Mouse (Mus musculus): ENCODE results near the gene Dcp1b. TPM values are rescaled to one million over a fixed set of nuclear protein-coding genes. Genes with fewer than 3 reads are reported as not detected.
"Not testable (repeated sequence)": the region's sequence is repeated elsewhere in the genome, so short reads cannot be mapped to it uniquely, and the experiment has no call there.

Gene Dcp1b
- total RNA-seq, 1 experiment: 2.5 TPM

DNA sequence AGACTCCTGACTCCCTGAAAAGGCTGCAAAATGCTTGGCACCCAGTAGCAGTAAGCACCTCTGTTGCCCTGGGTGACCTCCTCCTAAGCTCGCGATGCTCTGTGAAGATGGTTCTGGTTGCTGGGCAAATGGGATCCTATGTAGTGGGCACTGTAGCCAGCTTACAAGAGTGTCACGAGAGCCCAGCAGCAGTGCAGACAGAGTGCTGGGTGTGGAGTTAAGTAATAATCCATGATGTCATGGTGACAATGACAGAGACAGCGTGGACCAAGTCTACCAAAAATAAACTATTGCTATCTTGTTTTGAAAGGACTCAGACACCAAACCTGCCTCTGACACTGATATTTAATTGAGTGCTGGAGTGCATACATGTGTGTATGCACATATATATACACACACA is 26.5 kb downstream of the Dcp1b start:
- in situ Hi-C loops (cut with MboI; ENCODE audit: low sequenced_read_pairs in 2 of 2, unreplicated experiment in 2 of 2): no loop called here
- TF ChIP-seq ZC3H11A (IDR thresholded peaks at IDR 0.05; ENCODE audit: borderline replicate concordance, low read depth, low read length): no peak
- no peak for TF ChIP-seq HCFC1 (IDR thresholded peaks at IDR 0.05; ENCODE audit: borderline replicate concordance, insufficient read depth, low read length)
- no peak for TF ChIP-seq CHD2 (IDR thresholded peaks at IDR 0.05; ENCODE audit: low read depth, low read length)
- TF ChIP-seq ZNF384 (IDR thresholded peaks at IDR 0.05; ENCODE audit: low read depth, low read length): no peak
- TF ChIP-seq MAFK (IDR thresholded peaks at IDR 0.05; ENCODE audit: insufficient read depth, low read depth, low read length): no peak
- no peak overlapping the region for H3K27ac ChIP-seq (ENCODE audit: insufficient read depth, low read depth, low read length, poor library complexity, severe bottlenecking)
- DNase-seq (ENCODE audit: low read depth, low spot score): no peak
- peaks cover 1 to 10% of the 10 kb centered on the region in 2 experiments; a peak in 2 of 4 replicates for H3K4me1 ChIP-seq (ENCODE audit: control insufficient read depth in 2 of 2, insufficient read depth in 2 of 2, low read length in 2 of 2, poor library complexity in 1 of 2)
- peaks cover 2% of the 10 kb centered on the region; the same call in 1 of the 2 replicates for H3K36me3 ChIP-seq (ENCODE audit: control insufficient read depth, insufficient read depth, low read length, poor library complexity, severe bottlenecking)
- no peak overlapping the region for H3K4me3 ChIP-seq (ENCODE audit: insufficient read depth in 1 of 2, low read depth in 1 of 2, low read length in 2 of 2, poor library complexity in 1 of 2, severe bottlenecking in 1 of 2)
- H3K9me3 ChIP-seq (ENCODE audit: control insufficient read depth, insufficient read depth, low read depth, low read length): no peaks in the 10 kb centered on the region
- H3K9ac ChIP-seq (ENCODE audit: insufficient read depth, low read depth, low read length, poor library complexity, severe bottlenecking): no peak overlapping the region

DNA sequence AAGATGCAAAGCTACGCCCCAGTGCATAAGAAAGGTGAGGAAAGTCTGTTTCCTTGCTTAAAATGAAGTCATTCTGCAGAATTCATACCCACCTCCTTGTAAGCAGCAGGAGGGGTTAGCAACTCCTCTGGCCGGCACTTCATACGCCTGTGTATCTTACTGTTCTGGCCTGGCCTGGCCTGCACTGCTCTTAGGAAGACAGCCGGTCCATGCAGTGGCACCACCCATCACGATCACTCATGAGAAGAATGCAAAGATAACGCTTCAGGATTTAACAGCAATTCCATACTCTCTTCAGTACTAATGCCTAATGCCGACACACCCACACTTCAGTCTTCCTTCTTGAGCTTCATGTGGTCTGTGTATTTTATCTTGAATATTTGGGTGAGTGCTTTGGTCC is 29.2 kb downstream of the Dcp1b start:
- in situ Hi-C loops (cut with MboI; ENCODE audit: low sequenced_read_pairs in 2 of 2, unreplicated experiment in 2 of 2): no loop called here
- Histone ChIP-seq H3K27ac (ENCODE audit: insufficient read depth, low read depth, low read length, poor library complexity, severe bottlenecking) (no peak overlapping the region), H3K36me3 (ENCODE audit: control insufficient read depth, insufficient read depth, low read length, poor library complexity, severe bottlenecking) (peaks cover 2% of the 10 kb centered on the region; the same call in 1 of the 2 replicates), H3K9ac (ENCODE audit: insufficient read depth, low read depth, low read length, poor library complexity, severe bottlenecking) (no peak overlapping the region), H3K9me3 (ENCODE audit: control insufficient read depth, insufficient read depth, low read depth, low read length) (no peaks in the 10 kb centered on the region), H3K4me3 (ENCODE audit: insufficient read depth in 1 of 2, low read depth in 1 of 2, low read length in 2 of 2, poor library complexity in 1 of 2, severe bottlenecking in 1 of 2) (no peak overlapping the region), H3K4me1 (ENCODE audit: control insufficient read depth in 2 of 2, insufficient read depth in 2 of 2, low read length in 2 of 2, poor library complexity in 1 of 2) (peaks cover 0 to 10% of the 10 kb centered on the region in 2 experiments; a peak in 1 of 4 replicates)
- TF ChIP-seq ZNF384 (IDR thresholded peaks at IDR 0.05; ENCODE audit: low read depth, low read length) (no peak), CHD2 (IDR thresholded peaks at IDR 0.05; ENCODE audit: low read depth, low read length) (no peak), MAFK (IDR thresholded peaks at IDR 0.05; ENCODE audit: insufficient read depth, low read depth, low read length) (no peak), ZC3H11A (IDR thresholded peaks at IDR 0.05; ENCODE audit: borderline replicate concordance, low read depth, low read length) (no peak), HCFC1 (IDR thresholded peaks at IDR 0.05; ENCODE audit: borderline replicate concordance, insufficient read depth, low read length) (no peak)
- DNase-seq (ENCODE audit: low read depth, low spot score): no peak

DNA sequence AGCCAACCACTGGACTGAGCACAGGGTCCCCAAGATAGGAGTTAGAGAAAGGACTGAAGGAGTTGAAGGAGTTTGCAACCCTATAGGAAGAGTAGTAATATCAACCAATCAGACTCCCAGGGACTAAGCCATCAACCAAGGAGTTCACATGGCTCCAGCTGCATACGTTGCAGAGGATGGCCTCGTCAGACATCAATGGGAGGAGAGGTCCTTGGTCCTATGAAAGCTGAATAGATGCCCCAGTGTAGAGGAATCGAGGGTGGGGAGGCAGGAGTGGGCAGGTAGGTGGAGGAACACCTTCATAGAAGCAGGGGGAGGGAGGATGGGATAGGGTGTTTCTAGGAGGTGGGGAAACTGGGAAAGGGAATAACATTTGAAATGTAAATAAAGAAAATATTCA is 29.9 kb downstream of the Dcp1b start:
- H3K4me3 ChIP-seq (ENCODE audit: insufficient read depth in 1 of 2, low read depth in 1 of 2, low read length in 2 of 2, poor library complexity in 1 of 2, severe bottlenecking in 1 of 2): no peak overlapping the region
- in situ Hi-C loops (cut with MboI; ENCODE audit: low sequenced_read_pairs in 2 of 2, unreplicated experiment in 2 of 2): no loop called here
- H3K36me3 ChIP-seq (ENCODE audit: control insufficient read depth, insufficient read depth, low read length, poor library complexity, severe bottlenecking): peaks cover 2% of the 10 kb centered on the region; the same call in 1 of the 2 replicates
- H3K4me1 ChIP-seq (ENCODE audit: control insufficient read depth in 2 of 2, insufficient read depth in 2 of 2, low read length in 2 of 2, poor library complexity in 1 of 2): peaks cover 0 to 6% of the 10 kb centered on the region in 2 experiments; a peak in 1 of 4 replicates
- no peak overlapping the region for H3K9ac ChIP-seq (ENCODE audit: insufficient read depth, low read depth, low read length, poor library complexity, severe bottlenecking)
- TF ChIP-seq ZC3H11A (IDR thresholded peaks at IDR 0.05; ENCODE audit: borderline replicate concordance, low read depth, low read length) (no peak), CHD2 (IDR thresholded peaks at IDR 0.05; ENCODE audit: low read depth, low read length) (no peak), ZNF384 (IDR thresholded peaks at IDR 0.05; ENCODE audit: low read depth, low read length) (no peak), MAFK (IDR thresholded peaks at IDR 0.05; ENCODE audit: insufficient read depth, low read depth, low read length) (no peak), HCFC1 (IDR thresholded peaks at IDR 0.05; ENCODE audit: borderline replicate concordance, insufficient read depth, low read length) (no peak)
- no peak for DNase-seq (ENCODE audit: low read depth, low spot score)
- H3K9me3 ChIP-seq (ENCODE audit: control insufficient read depth, insufficient read depth, low read depth, low read length): no peaks in the 10 kb centered on the region
- H3K27ac ChIP-seq (ENCODE audit: insufficient read depth, low read depth, low read length, poor library complexity, severe bottlenecking): no peak overlapping the region

DNA sequence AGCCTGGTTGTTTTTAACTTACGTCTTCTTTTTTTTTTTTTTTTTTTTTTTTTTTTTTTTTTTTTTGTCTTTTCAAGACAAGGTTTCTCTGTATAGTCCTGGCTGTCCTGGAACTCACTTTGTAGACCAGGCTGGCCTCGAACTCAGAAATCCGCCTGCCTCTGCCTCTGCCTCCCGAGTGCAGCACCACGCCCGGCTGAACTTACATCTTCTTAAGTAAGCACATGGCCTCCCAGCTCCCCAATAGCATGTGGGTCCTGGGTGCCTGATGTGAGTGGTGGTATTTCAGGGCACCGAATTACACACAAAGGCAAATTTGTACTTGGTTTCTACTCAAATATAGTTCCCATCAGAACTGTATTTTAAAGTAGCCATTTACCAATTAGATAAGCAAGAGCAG is 31.0 kb downstream of the Dcp1b start:
- H3K36me3 ChIP-seq (ENCODE audit: control insufficient read depth, insufficient read depth, low read length, poor library complexity, severe bottlenecking); H3K4me3 ChIP-seq (ENCODE audit: insufficient read depth in 1 of 2, low read depth in 1 of 2, low read length in 2 of 2, poor library complexity in 1 of 2, severe bottlenecking in 1 of 2); H3K4me1 ChIP-seq (ENCODE audit: control insufficient read depth in 2 of 2, insufficient read depth in 2 of 2, low read length in 2 of 2, poor library complexity in 1 of 2); DNase-seq (ENCODE audit: low read depth, low spot score); in situ Hi-C loops (cut with MboI; ENCODE audit: low sequenced_read_pairs in 2 of 2, unreplicated experiment in 2 of 2); H3K9ac ChIP-seq (ENCODE audit: insufficient read depth, low read depth, low read length, poor library complexity, severe bottlenecking); H3K9me3 ChIP-seq (ENCODE audit: control insufficient read depth, insufficient read depth, low read depth, low read length); H3K27ac ChIP-seq (ENCODE audit: insufficient read depth, low read depth, low read length, poor library complexity, severe bottlenecking): not testable (repeated sequence)

DNA sequence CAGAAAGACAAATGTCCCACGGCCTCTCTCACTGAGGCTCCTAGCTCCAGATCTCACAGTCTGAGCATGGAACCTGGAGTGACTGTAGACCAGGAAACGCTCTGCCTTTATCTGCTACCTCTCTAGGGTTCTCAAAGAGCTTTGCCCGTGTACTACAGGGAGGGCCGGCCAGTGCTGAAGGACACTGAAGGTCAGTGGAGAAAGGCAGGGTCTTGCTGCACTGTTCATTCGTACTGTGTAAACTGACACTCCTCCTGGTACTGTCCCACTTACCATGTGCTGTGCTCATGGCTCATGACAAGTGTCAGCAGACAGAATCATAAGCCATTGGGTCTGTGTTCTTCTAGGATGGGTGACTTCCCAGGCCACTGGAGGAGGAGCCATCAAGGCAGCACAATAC is 38.3 kb downstream of the Dcp1b start:
- peaks cover 5% of the 10 kb centered on the region; the same call in 1 of the 2 replicates for H3K36me3 ChIP-seq (ENCODE audit: control insufficient read depth, insufficient read depth, low read length, poor library complexity, severe bottlenecking)
- no peak overlapping the region for H3K4me3 ChIP-seq (ENCODE audit: insufficient read depth in 1 of 2, low read depth in 1 of 2, low read length in 2 of 2, poor library complexity in 1 of 2, severe bottlenecking in 1 of 2)
- no peak overlapping the region for H3K9ac ChIP-seq (ENCODE audit: insufficient read depth, low read depth, low read length, poor library complexity, severe bottlenecking)
- no peaks in the 10 kb centered on the region for H3K4me1 ChIP-seq (ENCODE audit: control insufficient read depth in 2 of 2, insufficient read depth in 2 of 2, low read length in 2 of 2, poor library complexity in 1 of 2)
- in situ Hi-C loops (cut with MboI; ENCODE audit: low sequenced_read_pairs in 2 of 2, unreplicated experiment in 2 of 2): no loop called here
- DNase-seq (ENCODE audit: low read depth, low spot score): no peak
- no peaks in the 10 kb centered on the region for H3K9me3 ChIP-seq (ENCODE audit: control insufficient read depth, insufficient read depth, low read depth, low read length)
- no peak overlapping the region for H3K27ac ChIP-seq (ENCODE audit: insufficient read depth, low read depth, low read length, poor library complexity, severe bottlenecking)
- TF ChIP-seq ZNF384 (IDR thresholded peaks at IDR 0.05; ENCODE audit: low read depth, low read length) (no peak), HCFC1 (IDR thresholded peaks at IDR 0.05; ENCODE audit: borderline replicate concordance, insufficient read depth, low read length) (no peak), MAFK (IDR thresholded peaks at IDR 0.05; ENCODE audit: insufficient read depth, low read depth, low read length) (no peak), CHD2 (IDR thresholded peaks at IDR 0.05; ENCODE audit: low read depth, low read length) (no peak), ZC3H11A (IDR thresholded peaks at IDR 0.05; ENCODE audit: borderline replicate concordance, low read depth, low read length) (no peak)
